Mouse (Mus musculus) lung, embryonic 14.5 days (tissue): ENCODE data around the gene Cldn9. TPM values are rescaled to one million over a fixed set of nuclear protein-coding genes. Genes with fewer than 3 reads are reported as not detected.

ENCODE experiments used
- ATAC-seq: fragments of 200-750 bp; cut with Nextera tagmentation; 2 replicates; pipeline ENCODE4 v1.8.0; 2017; ENCODE audit warnings: mild to moderate bottlenecking, moderate TSS enrichment, moderate library complexity; ENCODE audit not compliant: insufficient read depth
- DNase-seq: peaks from one replicate; pipeline ENCODE4 v3.0.0-alpha.2; 2015
- H3K27ac ChIP-seq: fragments of 300-500 bp; sonication (generic); 2 replicates; pipeline ENCODE4 v1.5.1; 2014; ENCODE audit warnings: low read depth, mild to moderate bottlenecking, moderate library complexity
- H3K27me3 ChIP-seq: fragments of 300-500 bp; sonication (generic); 2 replicates; pipeline ENCODE4 v1.6.1; 2014; ENCODE audit warnings: low read length, control low read depth; ENCODE audit not compliant: insufficient read depth
- H3K36me3 ChIP-seq: fragments of 300-500 bp; sonication (generic); 2 replicates; pipeline ENCODE4 v1.6.1; 2014; ENCODE audit warnings: control low read depth; ENCODE audit not compliant: insufficient read depth
- H3K4me1 ChIP-seq: fragments of 300-500 bp; sonication (generic); 2 replicates; pipeline ENCODE4 v1.6.1; 2014; ENCODE audit warnings: antibody characterized with exemption, control low read depth; ENCODE audit not compliant: insufficient read depth
- H3K4me2 ChIP-seq: fragments of 300-500 bp; sonication (generic); 2 replicates; pipeline ENCODE4 v1.6.1; 2014; ENCODE audit warnings: mild to moderate bottlenecking
- H3K4me3 ChIP-seq: fragments of 300-500 bp; sonication (generic); 2 replicates; pipeline ENCODE4 v1.5.1; 2014; ENCODE audit warnings: low read depth, low read length
- H3K9ac ChIP-seq: fragments of 300-500 bp; sonication (generic); 2 replicates; pipeline ENCODE4 v1.6.1; 2014
- H3K9me3 ChIP-seq: fragments of 300-500 bp; sonication (generic); 2 replicates; pipeline ENCODE4 v1.6.1; 2016; ENCODE audit warnings: low read depth, low read length, control low read depth
- CTCF ChIP-seq: IDR thresholded peaks from 2 replicates; pipeline ENCODE4 v1.5.1; 2016; ENCODE audit warnings: antibody characterized with exemption, low read depth
- WGBS: fragments of 180-500 bp; shearing (Covaris S2); extraction: QIAGEN DNeasy Blood & Tissue Kit; methylation state at CpG from one replicate; pipeline ENCODE4 v1.1.7; 2014; 5-methylcytosine and 5-hydroxymethylcytosine counted together
- polyA plus RNA-seq: library from polyadenylated mRNA; unstranded; fragments of >200 nt; fragmentation: Nextera tagmentation; extraction: Ambion mirVana; gene quantifications from 2 replicates; pipeline ENCODE4 v1.2.1, GENCODE M21; 2014

The Cldn9 gene
- polyA plus RNA-seq, 1 experiment from 2014 or later, result 6.2 TPM

DNA sequence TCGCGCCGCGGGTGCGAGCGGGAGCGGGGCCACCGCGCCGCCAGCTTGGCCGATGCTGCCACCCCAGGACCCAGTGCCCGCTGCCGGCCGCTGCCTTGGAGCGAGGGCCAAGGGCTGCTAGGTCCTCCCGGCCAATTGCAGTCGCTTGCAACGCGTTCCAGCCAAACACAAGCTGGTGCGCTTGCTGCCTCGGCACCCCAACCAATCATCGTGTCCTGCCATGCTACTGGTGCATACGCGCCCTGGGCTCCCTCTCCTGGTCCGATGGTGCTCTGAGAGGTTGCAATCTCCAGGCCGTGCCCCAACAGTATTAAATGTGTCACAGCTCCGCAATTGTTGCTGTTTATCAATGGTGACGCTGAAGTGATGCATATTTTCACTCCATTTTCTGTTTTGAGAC, 16.3 kb upstream of the Cldn9 start:
- Histone ChIP-seq H3K4me2 (peak overlapping the region; percentile 100), H3K27ac (no peak overlapping the region), H3K9ac (peak overlapping the region; percentile 54), H3K4me1 (no peaks in the 10 kb centered on the region; the same call in none of the 2 replicates), H3K36me3 (no peaks in the 10 kb centered on the region), H3K27me3 (peaks cover 11% of the 10 kb centered on the region), H3K4me3 (peak overlapping the region; percentile 64), H3K9me3 (no peaks in the 10 kb centered on the region)
- ATAC-seq, result peak; percentile 94
- WGBS, result under 1% methylated on average over 27 of the region's 28 CpGs
- peak; percentile 81 for TF ChIP-seq CTCF
- DNase-seq, result peak; percentile 93

DNA sequence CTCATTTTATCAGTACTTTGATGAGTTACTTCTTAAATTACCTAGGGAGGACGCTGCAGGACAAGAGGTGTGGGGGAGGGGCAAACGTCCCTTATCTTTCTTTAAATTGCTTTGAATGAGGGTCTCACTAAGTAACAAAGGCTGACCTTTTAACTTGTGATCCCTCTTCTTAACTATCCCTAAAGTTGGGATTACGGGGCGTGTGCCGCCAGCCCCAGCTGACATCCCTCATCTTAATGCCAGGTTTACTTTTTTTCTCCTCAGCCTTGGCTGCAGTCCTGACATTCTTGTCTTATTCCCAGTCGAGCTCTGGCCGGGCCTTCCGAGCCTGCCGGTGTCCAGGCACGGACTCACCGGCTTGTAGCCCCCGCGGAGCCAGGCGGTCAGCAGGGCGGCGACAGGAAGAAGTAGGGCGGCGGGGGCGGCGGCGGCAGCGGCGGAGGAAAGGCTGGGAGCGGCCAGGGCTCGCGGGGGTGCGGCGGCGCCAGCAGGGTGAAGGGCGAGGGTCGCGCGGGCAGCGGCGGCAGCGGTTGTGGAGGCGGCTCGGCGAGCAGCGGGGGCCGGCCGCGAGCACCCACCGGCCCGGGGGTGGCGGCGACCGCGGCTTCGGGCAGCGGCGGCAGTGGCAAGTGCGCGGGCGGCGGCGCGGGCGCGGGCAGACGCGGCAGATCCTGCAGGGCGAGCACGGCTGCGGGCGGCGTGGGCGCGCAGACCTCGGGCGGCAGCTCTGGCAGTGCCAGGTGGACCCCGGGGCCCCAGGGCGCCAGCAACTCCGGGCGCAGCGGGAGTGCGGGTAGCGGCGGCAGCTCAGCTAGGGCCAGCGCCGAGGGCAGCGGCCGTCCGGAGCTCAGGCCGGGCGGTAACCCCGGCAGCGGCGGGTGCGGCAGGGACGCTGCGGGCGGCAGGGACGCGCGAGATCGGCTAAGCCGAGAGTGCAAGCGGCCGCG, 15.6 kb upstream of the Cldn9 start:
- under 1% methylated on average over 101 of the region's 101 CpGs for WGBS
- Histone ChIP-seq H3K27me3 (peaks cover 11% of the 10 kb centered on the region), H3K9ac (peak overlapping the region; percentile 54), H3K36me3 (no peaks in the 10 kb centered on the region), H3K4me3 (peak overlapping the region; percentile 64), H3K4me2 (peak overlapping the region; percentile 100), H3K4me1 (peaks cover 7% of the 10 kb centered on the region), H3K9me3 (no peaks in the 10 kb centered on the region), H3K27ac (no peak overlapping the region)
- TF ChIP-seq CTCF, result no peak
- ATAC-seq (peak; percentile 19; the same call in 1 of the 2 replicates), DNase-seq (peak; percentile 63)

DNA sequence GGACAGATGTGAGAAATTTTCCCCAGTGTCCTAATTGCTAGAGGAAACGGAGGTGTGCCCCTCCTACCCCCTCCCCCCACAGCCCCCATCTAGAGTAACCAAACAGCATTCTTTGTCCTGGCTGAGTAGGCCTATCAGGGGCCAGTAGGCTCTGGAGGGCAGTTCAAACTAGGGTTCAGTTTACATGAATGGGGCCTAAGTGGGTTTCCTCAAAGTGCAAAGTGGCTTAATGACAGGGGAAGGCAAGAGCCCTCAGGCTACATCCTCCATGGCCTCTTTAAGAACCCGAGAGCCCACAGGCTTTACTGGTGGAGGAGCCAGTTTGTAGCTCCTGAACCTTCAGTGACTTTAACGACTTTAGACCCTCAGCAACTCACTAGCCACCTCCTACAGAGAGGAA, 12.0 kb upstream of the Cldn9 start:
- peak; percentile 53 for DNase-seq
- TF ChIP-seq CTCF, result no peak
- peaks cover 11% of the 10 kb centered on the region for H3K27me3 ChIP-seq
- H3K36me3 ChIP-seq, result no peaks in the 10 kb centered on the region
- no peak overlapping the region for H3K4me3 ChIP-seq
- H3K4me2 ChIP-seq, result no peak overlapping the region
- peak; percentile 65 for ATAC-seq
- peaks cover 8% of the 10 kb centered on the region for H3K4me1 ChIP-seq
- peak overlapping the region; percentile 67 for H3K27ac ChIP-seq
- 11% methylated on average over 3 of the region's 3 CpGs for WGBS
- no peaks in the 10 kb centered on the region for H3K9me3 ChIP-seq
- no peak overlapping the region for H3K9ac ChIP-seq

DNA sequence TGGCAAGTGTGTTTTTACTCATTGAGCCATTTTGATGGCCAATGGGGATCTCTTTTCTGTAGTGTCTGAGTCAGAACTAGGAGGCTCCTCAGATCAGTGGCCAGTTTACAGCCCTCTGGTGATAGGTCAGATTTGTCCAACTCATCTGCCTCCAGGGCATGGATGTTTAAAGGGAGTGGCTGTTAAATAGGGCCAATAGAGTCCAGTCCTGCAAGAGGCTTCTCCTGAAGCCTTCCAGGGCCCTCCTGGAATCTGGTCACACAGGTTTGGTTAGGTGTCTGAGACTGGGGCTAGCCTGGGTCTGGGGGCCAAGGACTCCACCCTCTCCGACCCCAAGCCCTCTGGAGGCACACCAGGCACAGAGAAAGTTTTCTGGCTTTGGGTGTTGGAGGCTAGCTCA, 10.7 kb upstream of the Cldn9 start:
- peak overlapping the region; percentile 58 for H3K27ac ChIP-seq
- peak; percentile 38; the same call in 1 of the 2 replicates for ATAC-seq
- H3K4me2 ChIP-seq, result 0 out of 2 replicates have a peak overlapping the region, but pooled peaks have one; percentile 4

DNA sequence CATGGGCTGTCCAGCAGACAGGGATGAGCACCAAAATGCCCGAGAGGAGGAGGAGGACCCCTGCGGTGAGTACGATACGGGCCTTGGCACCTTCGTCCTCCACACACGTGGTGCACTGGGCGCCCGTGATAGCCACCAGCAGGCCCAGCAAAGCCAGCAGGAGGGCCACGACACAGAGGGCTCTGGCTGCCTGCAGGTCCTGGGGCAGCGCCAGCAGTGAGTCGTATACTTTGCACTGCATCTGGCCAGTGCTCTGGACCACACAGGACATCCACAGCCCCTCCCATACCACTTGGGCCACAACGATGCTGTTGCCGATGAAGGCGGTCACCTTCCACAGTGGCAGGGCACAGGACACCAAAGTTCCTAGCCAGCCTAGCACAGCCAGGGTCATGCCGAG, 600 bp downstream of the Cldn9 start:
- Histone ChIP-seq H3K27me3 (peaks cover 54% of the 10 kb centered on the region), H3K27ac (peak overlapping the region; percentile 63), H3K9ac (peak overlapping the region; percentile 20; the same call in 1 of the 2 replicates), H3K36me3 (0 out of 2 replicates have a peak, but pooled peaks cover 3% of the 10 kb centered on the region), H3K4me3 (peak overlapping the region; percentile 8; the same call in 1 of the 2 replicates), H3K9me3 (no peaks in the 10 kb centered on the region), H3K4me1 (peaks cover 3% of the 10 kb centered on the region; the same call in 1 of the 2 replicates), H3K4me2 (peak overlapping the region; percentile 59)
- TF ChIP-seq CTCF, result no peak
- WGBS, result 21% methylated on average over 15 of the region's 15 CpGs
- DNase-seq (no peak), ATAC-seq (peak; percentile 11)

More for the DNA sequence above, 10.7 kb upstream of the Cldn9 start:
- no peak overlapping the region for H3K4me3 ChIP-seq
- no peaks in the 10 kb centered on the region for H3K9me3 ChIP-seq
- TF ChIP-seq CTCF, result no peak
- peaks cover 8% of the 10 kb centered on the region for H3K4me1 ChIP-seq
- DNase-seq, result peak; percentile 54
- H3K36me3 ChIP-seq, result no peaks in the 10 kb centered on the region
- WGBS, result 42% methylated on average over 1 of the region's 1 CpGs
- peaks cover 6% of the 10 kb centered on the region; the same call in 1 of the 2 replicates for H3K27me3 ChIP-seq
- no peak overlapping the region for H3K9ac ChIP-seq

DNA sequence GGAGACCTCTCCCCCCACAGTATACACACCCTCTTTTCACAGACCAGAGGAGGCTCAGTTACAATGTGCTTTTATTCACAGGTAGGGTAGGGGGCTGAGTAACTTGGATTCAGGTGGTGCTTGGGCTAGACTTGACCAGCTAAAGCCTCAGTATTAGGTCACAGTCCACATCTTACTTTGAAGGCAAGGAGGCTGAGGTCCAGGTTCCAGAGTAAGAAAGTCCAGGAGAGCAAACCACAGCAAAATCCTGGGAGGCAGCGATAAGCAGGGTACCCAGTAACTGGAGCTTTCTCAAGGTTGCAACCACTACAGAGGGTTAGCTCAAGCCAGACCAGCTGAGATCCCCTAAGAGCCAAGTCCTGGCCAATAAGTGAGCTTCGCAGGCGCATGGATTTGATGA, 1.3 kb downstream of the Cldn9 start:
- H3K9me3 ChIP-seq, result no peaks in the 10 kb centered on the region
- 0 out of 2 replicates have a peak, but pooled peaks cover 3% of the 10 kb centered on the region for H3K36me3 ChIP-seq
- DNase-seq, result no peak
- peaks cover 54% of the 10 kb centered on the region for H3K27me3 ChIP-seq
- 0 out of 2 replicates have a peak overlapping the region, but pooled peaks have one; percentile 63 for H3K27ac ChIP-seq
- peaks cover 3% of the 10 kb centered on the region; the same call in 1 of the 2 replicates for H3K4me1 ChIP-seq
- ATAC-seq, result no peak
- no peak for TF ChIP-seq CTCF
- 50% methylated on average over 3 of the region's 3 CpGs for WGBS
- peak overlapping the region; percentile 59 for H3K4me2 ChIP-seq
- H3K4me3 ChIP-seq, result peak overlapping the region; percentile 8; the same call in 1 of the 2 replicates
- H3K9ac ChIP-seq, result peak overlapping the region; percentile 20

DNA sequence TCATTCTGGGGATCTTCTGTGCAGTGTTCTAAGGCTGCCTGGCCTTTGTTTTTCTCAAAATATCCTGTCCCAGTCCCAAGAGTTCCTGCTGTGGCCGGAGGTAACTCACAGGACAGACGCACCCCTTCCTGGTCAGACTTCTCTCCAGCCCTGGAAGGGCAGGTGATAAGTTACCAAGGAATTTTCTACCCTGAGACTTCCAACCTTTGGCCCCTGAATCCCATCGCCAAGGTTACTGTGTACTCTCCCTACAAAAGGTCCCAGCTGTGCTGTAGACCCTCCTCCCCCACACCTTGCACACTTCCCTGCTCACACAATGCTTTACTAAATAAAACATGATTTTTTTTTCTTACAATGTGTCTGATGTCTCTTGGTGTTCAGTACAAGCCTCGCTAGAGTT, 1.7 kb downstream of the Cldn9 start:
- no peak for TF ChIP-seq CTCF
- Histone ChIP-seq H3K27ac (no peak overlapping the region), H3K4me3 (no peak overlapping the region), H3K4me2 (peak overlapping the region; percentile 59), H3K36me3 (0 out of 2 replicates have a peak, but pooled peaks cover 3% of the 10 kb centered on the region), H3K27me3 (peaks cover 54% of the 10 kb centered on the region), H3K9ac (no peak overlapping the region; the same call in 1 of the 2 replicates), H3K4me1 (peaks cover 3% of the 10 kb centered on the region; the same call in 1 of the 2 replicates), H3K9me3 (no peaks in the 10 kb centered on the region)
- 34% methylated on average over 4 of the region's 4 CpGs for WGBS
- DNase-seq, result no peak
- ATAC-seq, result no peak
